Mouse (Mus musculus) frontal cortex, postnatal 25 days (tissue): ENCODE measurements at regions not wholly inside any gene's neighbourhood (a gene's known extent, or its start where the extent isn't known, plus 50 kb on each side); places are given as distances from the start of the nearest gene placed in this dataset.

Experiments used
- DNase-seq, 2 experiments: peaks; one replicate each; pipeline ENCODE4 v3.0.0; 2022; ENCODE audit warnings: low spot score in 2 of 2

GRCm38 (mm10) chr8:77774551-77775335 is 50.5 kb upstream of the Ednra start:
- DNase-seq, result no peak

GRCm38 (mm10) chr8:77775526-77775925 is 51.3 kb upstream of the Ednra start:
- DNase-seq, result no peak

GRCm38 (mm10) chr8:77777597-77777996 is 53.3 kb upstream of the Ednra start:
- no peak for DNase-seq

- DNase-seq, result no peak
Observed at GRCm38 (mm10) chr8:77785676-77786255, 61.5 kb upstream of the Ednra start.

- no peak for DNase-seq
Observed at GRCm38 (mm10) chr8:77794911-77795310, 70.6 kb upstream of the Ednra start.

GRCm38 (mm10) chr8:77803147-77803903 is 79.1 kb upstream of the Ednra start:
- DNase-seq, result no peak

GRCm38 (mm10) chr8:77804536-77804935 is 80.3 kb upstream of the Ednra start:
- no peak for DNase-seq

GRCm38 (mm10) chr8:77804956-77805355 is 80.7 kb upstream of the Ednra start:
- no peak for DNase-seq

- no peak for DNase-seq
Observed at GRCm38 (mm10) chr8:77805657-77806056, 81.4 kb upstream of the Ednra start.

- DNase-seq, result no peak
Observed at GRCm38 (mm10) chr8:77814796-77815647, 90.8 kb upstream of the Ednra start.

- no peak for DNase-seq
Observed at GRCm38 (mm10) chr8:77815648-77815971, 91.3 kb upstream of the Ednra start.

GRCm38 (mm10) chr8:77816217-77816616 is 92.0 kb upstream of the Ednra start:
- no peak for DNase-seq

- no peak for DNase-seq
Observed at GRCm38 (mm10) chr8:77825786-77826185, 101.5 kb upstream of the Ednra start.

GRCm38 (mm10) chr8:77826255-77826654 is 102.0 kb upstream of the Ednra start:
- DNase-seq, result no peak

GRCm38 (mm10) chr8:77828079-77828478 is 103.8 kb upstream of the Ednra start:
- no peak for DNase-seq

GRCm38 (mm10) chr8:77829126-77829748 is 105.0 kb upstream of the Ednra start:
- no peak for DNase-seq

GRCm38 (mm10) chr8:77829764-77830163 is 105.5 kb upstream of the Ednra start:
- DNase-seq, result no peak

- no peak for DNase-seq
Observed at GRCm38 (mm10) chr8:77834283-77834682, 110.0 kb upstream of the Ednra start.

GRCm38 (mm10) chr8:77836902-77837489 is 112.7 kb upstream of the Ednra start:
- DNase-seq, result no peak

GRCm38 (mm10) chr8:77842392-77843139 is 118.3 kb upstream of the Ednra start:
- no peak for DNase-seq
